Mouse (Mus musculus) kidney, adult 2 months (tissue): ENCODE data around the gene Uqcc1. TPM values are rescaled to one million over a fixed set of nuclear protein-coding genes. Genes with fewer than 3 reads are reported as not detected.

Experiments used
- DNase-seq: peaks from one replicate; pipeline ENCODE4 v3.0.0; 2021
- H3K27ac ChIP-seq: fragments of 200-500 bp; 2 replicates; pipeline ENCODE4 v1.5.1; 2012; ENCODE audit warnings: low read depth, low read length, control low read depth, inconsistent platforms; ENCODE audit not compliant: insufficient read depth
- H3K27me3 ChIP-seq: fragments of 200-500 bp; replicated peaks from 2 replicates; pipeline ENCODE4 v1.6.1; 2012; ENCODE audit warnings: mild to moderate bottlenecking, moderate library complexity, low read length, inconsistent platforms; ENCODE audit not compliant: control insufficient read depth, insufficient read depth
- H3K36me3 ChIP-seq: fragments of 200-500 bp; 2 replicates; pipeline ENCODE4 v1.6.1; 2012; ENCODE audit warnings: mild to moderate bottlenecking, moderate library complexity, low read length, inconsistent platforms; ENCODE audit not compliant: control insufficient read depth, insufficient read depth
- H3K4me1 ChIP-seq: fragments of 200-500 bp; 2 replicates; pipeline ENCODE4 v1.6.1; 2011; ENCODE audit warnings: low read length; ENCODE audit not compliant: control insufficient read depth, insufficient read depth
- H3K4me3 ChIP-seq: fragments of 200-500 bp; 2 replicates; pipeline ENCODE4 v1.5.1; 2011; ENCODE audit warnings: mild to moderate bottlenecking, low read depth, low read length, control low read depth; ENCODE audit not compliant: insufficient read depth
- CTCF ChIP-seq: fragments of 200-500 bp; conservative IDR thresholded peaks from 2 replicates; pipeline ENCODE4 v1.5.1; 2011; ENCODE audit warnings: low read depth, mild to moderate bottlenecking, control low read depth, low read length, moderate library complexity, mixed read lengths; ENCODE audit not compliant: insufficient read depth, insufficient read length
- POLR2A ChIP-seq: fragments of 200-500 bp; IDR thresholded peaks from one replicate; pipeline ENCODE4 v1.6.1; 2011; ENCODE audit warnings: low read depth, low read length, control low read depth
- WGBS: fragments of 180-500 bp; shearing (Covaris S2); methylation state at CpG from one replicate; pipeline ENCODE4 v1.1.7; 2018; 5-methylcytosine and 5-hydroxymethylcytosine counted together
- polyA plus RNA-seq: library from polyadenylated mRNA; depleted of rRNA; stranded (reverse); fragments of >200 nt; gene quantifications from 2 replicates; pipeline ENCODE4 v1.2.3, GENCODE M21; 2012; rRNA removed

The Uqcc1 gene
- polyA plus RNA-seq, 1 experiment, result 74.9 TPM

DNA sequence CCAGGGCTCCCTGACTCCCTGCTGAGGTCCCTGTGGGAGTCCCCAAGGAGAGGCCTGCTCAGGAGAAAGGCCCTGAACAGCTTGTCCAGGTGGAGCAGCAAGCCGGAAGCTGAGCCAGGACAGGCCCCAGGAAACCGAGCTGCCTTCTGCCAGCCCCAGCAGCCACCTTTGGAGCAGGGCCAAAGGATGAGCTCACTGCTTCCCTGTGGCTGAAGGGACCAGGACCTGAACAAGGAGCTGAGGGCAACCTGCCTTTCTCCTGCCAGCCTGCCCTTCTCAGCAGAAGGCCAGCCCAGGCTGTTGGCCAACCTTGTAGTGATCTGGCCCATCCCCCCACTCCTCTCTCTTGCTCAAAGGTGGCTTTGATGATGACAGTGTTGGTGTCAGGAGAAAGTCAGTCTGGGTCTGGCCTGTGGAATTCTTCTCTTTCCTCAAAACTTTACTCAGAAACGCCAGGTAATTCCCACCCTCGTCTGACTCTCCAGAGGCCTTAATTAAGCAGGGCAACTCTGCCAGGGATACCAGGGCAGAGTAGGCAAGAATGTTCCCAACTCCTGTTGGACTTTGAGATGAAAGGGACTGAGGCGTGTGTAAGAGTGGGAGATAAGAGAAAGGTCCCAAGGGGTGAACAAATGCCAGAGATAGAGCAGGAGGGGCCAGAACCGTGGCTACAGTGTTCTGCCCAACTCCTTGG, 124.7 kb downstream of the Uqcc1 start:
- Histone ChIP-seq H3K4me1 (peaks cover 4% of the 10 kb centered on the region; the same call in 1 of the 2 replicates), H3K4me3 (no peak overlapping the region), H3K36me3 (no peaks in the 10 kb centered on the region), H3K27me3 (no peaks in the 10 kb centered on the region), H3K27ac (no peak overlapping the region)
- WGBS, result 41% methylated on average over 6 of the region's 6 CpGs
- TF ChIP-seq CTCF (no peak), POLR2A (no peak)
- DNase-seq, result peak; percentile 62

DNA sequence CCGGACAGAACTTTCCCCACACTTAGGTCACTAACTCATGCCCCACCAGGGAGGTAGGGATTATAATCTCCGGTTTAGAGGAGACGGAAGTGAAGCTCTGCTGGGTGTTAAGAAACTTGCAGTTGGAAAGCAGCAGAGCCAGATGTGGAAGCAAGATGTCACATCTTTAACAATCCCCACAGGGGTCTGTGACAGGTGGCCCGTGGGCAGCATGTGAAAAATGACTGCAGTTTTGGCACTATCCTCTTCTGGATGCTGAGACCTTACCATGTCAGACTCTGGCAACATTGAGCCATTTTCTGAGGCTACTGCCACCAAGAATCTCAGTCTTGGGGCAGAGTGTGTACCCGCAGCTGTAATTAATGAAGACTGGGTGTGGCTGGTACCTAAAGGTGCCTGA, 126.1 kb downstream of the Uqcc1 start:
- Histone ChIP-seq H3K36me3 (no peaks in the 10 kb centered on the region), H3K4me1 (peaks cover 4% of the 10 kb centered on the region; the same call in 1 of the 2 replicates), H3K4me3 (no peak overlapping the region), H3K27ac (no peak overlapping the region), H3K27me3 (no peaks in the 10 kb centered on the region)
- DNase-seq, result no peak
- WGBS, result 71% methylated on average over 5 of the region's 5 CpGs
- no peak for TF ChIP-seq POLR2A
- TF ChIP-seq CTCF, result no peak

DNA sequence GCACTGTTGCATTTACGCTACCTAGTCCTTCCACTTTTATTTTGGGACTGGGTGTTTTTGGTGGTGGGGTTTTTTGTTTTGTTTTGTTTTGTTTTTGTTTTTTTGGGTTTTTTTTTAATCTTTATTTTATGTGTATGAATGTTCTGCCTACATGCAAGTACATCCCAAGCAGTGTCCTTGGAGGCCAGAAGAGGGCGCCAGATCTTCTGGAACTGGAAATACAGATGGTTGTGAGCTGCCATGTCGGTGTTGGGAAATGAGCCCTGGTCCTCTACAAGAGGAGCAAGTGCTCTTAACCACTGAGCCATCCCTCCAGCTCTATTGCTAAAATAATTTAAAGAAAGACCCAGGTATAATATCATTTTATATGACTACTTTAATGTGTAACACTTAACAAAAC, 127.3 kb downstream of the Uqcc1 start:
- no peak overlapping the region for H3K4me3 ChIP-seq
- H3K36me3 ChIP-seq, result no peaks in the 10 kb centered on the region
- no peak overlapping the region for H3K27ac ChIP-seq
- H3K27me3 ChIP-seq, result no peaks in the 10 kb centered on the region
- TF ChIP-seq CTCF, result peak; percentile 49
- TF ChIP-seq POLR2A, result no peak
- H3K4me1 ChIP-seq, result peaks cover 4% of the 10 kb centered on the region; the same call in 1 of the 2 replicates
- peak; percentile 23 for DNase-seq
- WGBS, result 66% methylated on average over 3 of the region's 3 CpGs

DNA sequence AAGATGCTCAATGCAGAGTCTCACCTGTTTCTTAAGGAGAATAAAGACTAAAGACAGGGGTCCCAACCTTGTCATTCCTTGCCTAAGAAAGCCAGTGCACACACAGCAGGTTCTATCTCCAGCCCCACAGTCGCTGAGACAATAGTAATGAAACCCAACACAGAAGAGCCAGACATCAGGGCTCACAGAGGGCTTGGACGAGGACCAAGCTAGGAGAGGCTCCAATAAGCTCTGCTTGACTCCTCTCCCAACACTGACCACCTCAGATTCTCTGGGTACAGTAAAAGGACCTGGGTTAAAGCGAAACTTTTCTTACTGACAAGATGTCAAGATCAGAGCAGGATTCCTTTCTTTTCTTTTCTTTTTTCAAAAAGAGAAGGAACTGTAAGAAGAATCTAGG, 131.5 kb downstream of the Uqcc1 start:
- WGBS, result 58% methylated on average over 3 of the region's 3 CpGs
- Histone ChIP-seq H3K4me3 (no peak overlapping the region), H3K4me1 (no peaks in the 10 kb centered on the region), H3K27ac (no peak overlapping the region), H3K27me3 (no peaks in the 10 kb centered on the region), H3K36me3 (no peaks in the 10 kb centered on the region)
- no peak for TF ChIP-seq CTCF
- no peak for TF ChIP-seq POLR2A
- no peak for DNase-seq

Other genes with a start within 250 kb of the Uqcc1 start
- gene Trpc4ap, start 237.9 kb downstream of the Uqcc1 start, polyA plus RNA-seq, result 110 and 141 TPM in 2 replicates
- gene Edem2, start 200.8 kb downstream of the Uqcc1 start, polyA plus RNA-seq, result 44.9 and 53.7 TPM in 2 replicates
- not detected in 2 replicates for gene Gm17581, start 194.4 kb downstream of the Uqcc1 start, polyA plus RNA-seq
- 3.6 and 3.9 TPM in 2 replicates for gene Procr, start 179.2 kb downstream of the Uqcc1 start, polyA plus RNA-seq
- gene Mmp24, start 155.0 kb downstream of the Uqcc1 start, polyA plus RNA-seq, result 0.12 and 0.14 TPM in 2 replicates
- gene BC029722, start 110.9 kb downstream of the Uqcc1 start, polyA plus RNA-seq, result 56.4 and 69.9 TPM in 2 replicates
- gene Eif6, start 103.4 kb downstream of the Uqcc1 start, polyA plus RNA-seq, result 108 and 113 TPM in 2 replicates
- 0.03 TPM in 1 of 2 replicates, not detected in the other for gene Fam83c, start 95.5 kb downstream of the Uqcc1 start, polyA plus RNA-seq
- not detected in 2 replicates for gene Gm15557, start 10.4 kb upstream of the Uqcc1 start, polyA plus RNA-seq
- 0.29 and 0.41 TPM in 2 replicates for gene Gdf5, start 15.1 kb upstream of the Uqcc1 start, polyA plus RNA-seq
- 6.6 and 6.9 TPM in 2 replicates for gene Cep250, start 26.1 kb upstream of the Uqcc1 start, polyA plus RNA-seq
- gene 6430550D23Rik, start 77.7 kb upstream of the Uqcc1 start, polyA plus RNA-seq, result 2.6 and 2.9 TPM in 2 replicates
- gene Ergic3, start 77.7 kb upstream of the Uqcc1 start, polyA plus RNA-seq, result 327 and 345 TPM in 2 replicates
- gene Fer1l4, start 122.6 kb upstream of the Uqcc1 start, polyA plus RNA-seq, result 0.38 and 0.67 TPM in 2 replicates
- gene Spag4, start 134.9 kb upstream of the Uqcc1 start, polyA plus RNA-seq, result 3.3 and 3.6 TPM in 2 replicates
- gene Cpne1, start 181.7 kb upstream of the Uqcc1 start, polyA plus RNA-seq, result 57.2 and 72.4 TPM in 2 replicates
- 13.2 and 14.8 TPM in 2 replicates for gene Rbm12, start 181.7 kb upstream of the Uqcc1 start, polyA plus RNA-seq
- 1.9 and 2.6 TPM in 2 replicates for gene Gm28036, start 196.8 kb upstream of the Uqcc1 start, polyA plus RNA-seq
- gene Romo1, start 213.7 kb upstream of the Uqcc1 start, polyA plus RNA-seq, result 396 and 507 TPM in 2 replicates
- 112 and 138 TPM in 2 replicates for gene Nfs1, start 213.9 kb upstream of the Uqcc1 start, polyA plus RNA-seq
- gene Rbm39, start 249.9 kb upstream of the Uqcc1 start, polyA plus RNA-seq, result 31.1 and 39.3 TPM in 2 replicates